Mouse (Mus musculus): Measurements from ENCODE around the gene Chad. TPM values are rescaled to one million over a fixed set of nuclear protein-coding genes. Genes with fewer than 3 reads are reported as not detected.

Gene Chad
- not detected for polyA plus RNA-seq (2015; fragmentation: Illumina TruSeq; extraction: RNeasy Lipid Tissue Mini Kit (QIAGEN cat#74804); ENCODE audit: insufficient read depth, low replicate concordance)

DNA sequence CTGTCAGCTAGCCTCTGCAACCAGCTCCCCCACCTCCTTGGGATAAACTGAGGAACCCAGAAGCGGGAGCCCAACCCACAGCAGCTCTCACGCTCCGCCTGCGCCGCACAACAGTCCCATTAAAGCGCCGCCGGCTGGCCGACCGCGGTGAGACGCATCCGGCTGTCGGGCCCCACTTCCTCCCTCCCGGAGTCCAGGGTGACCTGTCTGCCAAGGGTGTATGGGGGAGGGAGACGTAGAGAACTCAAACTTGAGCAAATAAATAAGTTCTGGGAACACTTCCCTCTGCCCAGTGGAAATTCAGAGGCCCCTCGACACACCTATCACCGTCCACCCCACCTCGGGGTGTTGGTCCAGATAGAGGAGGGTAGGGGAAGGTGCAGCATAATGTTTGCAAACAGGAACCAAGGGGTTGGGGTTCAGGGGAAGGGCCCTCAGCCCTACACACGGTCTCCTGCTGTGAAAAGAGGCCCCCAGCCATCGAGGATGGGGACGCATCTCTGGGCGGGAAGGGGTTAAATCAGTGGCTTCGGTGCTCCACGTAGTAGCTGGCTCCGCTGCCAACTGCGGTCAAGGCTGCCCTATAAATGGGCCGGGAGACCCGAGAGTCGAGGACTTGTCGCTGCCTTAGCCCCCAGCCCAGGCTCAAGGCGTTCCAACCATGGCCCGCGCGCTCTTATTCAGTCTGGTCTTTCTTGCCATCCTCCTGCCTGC lies at the start of gene Chad:
TSS of gene Chad (plus strand) at position 611 of the 714 bp plus-strand sequence.

DNA sequence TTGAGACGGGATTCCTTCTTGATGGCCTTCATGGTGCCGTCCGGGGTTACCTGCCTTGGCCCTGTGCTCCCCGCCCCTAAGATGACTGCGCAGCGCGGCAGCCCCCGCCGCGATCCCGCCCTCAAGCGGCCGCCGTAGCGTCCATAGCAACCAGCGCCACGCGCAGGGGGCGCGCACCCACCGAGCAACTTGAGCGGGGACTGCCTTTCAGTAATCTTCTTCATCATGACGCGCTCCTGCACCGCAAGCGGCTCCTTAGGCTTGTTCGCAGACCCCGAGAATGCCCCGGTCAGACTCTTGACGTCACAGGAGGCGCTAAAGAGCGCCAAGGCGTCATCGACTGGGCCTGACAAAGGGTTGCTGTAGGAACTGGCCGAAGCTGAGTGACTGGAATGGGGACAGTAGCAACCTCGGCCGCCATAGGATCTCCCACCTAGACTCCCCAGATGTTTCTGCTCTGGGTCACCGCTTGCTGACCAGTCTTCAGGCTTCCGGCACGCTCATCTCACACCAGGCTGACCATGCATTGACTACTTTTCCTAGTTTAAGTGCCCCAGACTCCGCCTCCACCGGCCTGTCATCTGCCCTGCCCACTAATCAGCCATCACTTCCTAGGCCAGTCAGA lies 43.5 kb upstream of the Chad start, which contains the start of gene Mycbpap:
TSS of gene Mycbpap (minus strand) at position 524 of the 625 bp plus-strand sequence.

DNA sequence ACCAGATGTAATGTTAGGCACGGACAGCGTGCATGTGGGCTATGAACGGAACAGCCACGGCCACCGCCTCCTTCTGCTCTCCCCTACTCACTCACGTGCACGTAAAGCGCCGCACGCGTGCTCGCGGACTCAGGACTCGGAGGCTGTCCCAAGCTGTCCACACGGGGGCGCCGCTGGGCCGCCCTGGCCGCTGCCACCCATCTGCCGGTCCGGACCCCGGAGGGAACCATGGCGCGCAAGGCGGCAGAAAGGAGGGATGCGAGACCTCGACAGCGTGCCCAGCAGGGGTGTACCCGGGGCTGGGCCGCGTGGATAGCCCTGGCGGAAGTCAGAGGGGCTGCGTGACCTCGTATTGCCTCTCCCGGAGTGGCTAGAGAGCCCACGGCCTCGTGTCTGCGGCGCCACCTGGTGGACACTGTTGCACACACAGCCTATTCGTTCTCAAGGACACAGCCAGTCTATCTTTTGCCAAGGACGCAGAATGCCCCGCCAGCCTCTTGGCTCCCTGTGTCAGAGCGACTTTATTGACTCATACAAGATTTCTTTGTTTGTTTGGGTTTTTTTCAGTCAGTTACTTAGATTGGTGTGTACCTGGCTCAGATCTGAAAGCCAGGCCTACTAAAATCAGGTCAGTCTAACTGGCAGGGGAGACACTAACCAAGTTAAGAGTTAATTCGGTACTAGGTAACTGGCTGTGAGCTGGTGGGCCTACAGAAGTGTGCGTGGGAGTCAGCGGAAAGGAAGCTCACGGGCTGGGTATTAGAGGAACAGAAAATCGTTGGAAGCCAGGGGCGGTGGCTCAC lies 15.8 kb upstream of the Chad start, which contains the start of gene Rsad1:
TSS of gene Rsad1 (minus strand) at position 368 of the 803 bp plus-strand sequence.

DNA sequence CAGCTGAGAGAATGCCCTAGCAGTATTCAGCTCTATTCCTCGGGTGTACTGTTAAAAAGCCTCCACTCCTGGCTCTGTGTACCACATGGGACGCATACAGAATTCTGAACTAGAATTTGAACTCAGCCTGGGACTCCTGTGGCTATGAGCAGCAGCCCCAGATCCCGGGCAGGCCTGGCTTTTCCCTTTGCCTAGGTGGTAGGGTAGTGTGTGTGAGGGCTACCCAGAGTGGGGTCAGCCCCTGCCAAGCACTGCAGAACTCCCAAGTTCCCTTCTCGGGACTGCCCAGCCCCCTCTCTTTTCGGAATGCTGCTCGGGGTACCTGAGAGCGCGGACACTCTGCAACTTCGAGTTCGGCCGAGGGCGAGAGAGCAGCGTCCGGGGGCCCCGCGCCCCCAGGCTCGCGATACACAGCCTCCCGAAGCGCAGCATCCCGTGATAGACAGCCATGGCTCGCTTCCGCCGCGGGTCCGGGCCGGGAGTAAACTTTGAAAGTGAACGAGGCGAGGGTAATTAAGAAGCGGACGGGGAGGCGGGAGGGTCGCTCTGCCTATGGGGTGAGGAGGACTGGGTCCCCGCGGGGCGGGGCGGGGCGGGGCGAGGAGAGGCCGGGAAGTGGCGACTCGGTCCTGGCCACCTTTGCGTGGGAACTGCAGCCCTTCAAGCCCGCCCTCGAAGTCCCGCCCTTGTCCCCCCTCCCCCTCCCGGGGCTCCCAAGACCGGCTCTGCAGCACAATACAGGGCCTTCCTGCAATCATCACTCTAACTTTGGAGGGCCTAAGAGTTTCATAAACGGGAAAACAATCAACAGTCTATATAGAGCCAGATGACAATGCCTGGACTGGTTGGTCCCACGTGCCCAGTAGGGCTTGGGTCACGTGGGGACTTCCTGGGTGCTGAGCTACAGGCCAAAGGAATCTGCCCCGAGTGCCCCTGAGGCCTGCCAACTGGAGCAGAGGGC lies 36.8 kb downstream of the Chad start, which contains the start of gene Acsf2:
TSS of gene Acsf2 (minus strand) at position 551 of the 961 bp plus-strand sequence.

Other genes with a start within 250 kb of the Chad start
- 285 TPM for gene Luc7l3, start 243.1 kb upstream of the Chad start, polyA plus RNA-seq (2015; fragmentation: Illumina TruSeq; extraction: RNeasy Lipid Tissue Mini Kit (QIAGEN cat#74804); ENCODE audit: insufficient read depth, low replicate concordance)
- 64.1 TPM for gene Ankrd40, start 237.0 kb upstream of the Chad start, polyA plus RNA-seq (2015; fragmentation: Illumina TruSeq; extraction: RNeasy Lipid Tissue Mini Kit (QIAGEN cat#74804); ENCODE audit: insufficient read depth, low replicate concordance)
- gene Abcc3, start 172.1 kb upstream of the Chad start, polyA plus RNA-seq (2015; fragmentation: Illumina TruSeq; extraction: RNeasy Lipid Tissue Mini Kit (QIAGEN cat#74804); ENCODE audit: insufficient read depth, low replicate concordance): 15.6 TPM
- 0.76 TPM for gene Cacna1g, start 90.8 kb upstream of the Chad start, polyA plus RNA-seq (2015; fragmentation: Illumina TruSeq; extraction: RNeasy Lipid Tissue Mini Kit (QIAGEN cat#74804); ENCODE audit: insufficient read depth, low replicate concordance)
- gene Spata20, start 78.9 kb upstream of the Chad start, polyA plus RNA-seq (2015; fragmentation: Illumina TruSeq; extraction: RNeasy Lipid Tissue Mini Kit (QIAGEN cat#74804); ENCODE audit: insufficient read depth, low replicate concordance): not detected
- gene Epn3, start 65.1 kb upstream of the Chad start, polyA plus RNA-seq (2015; fragmentation: Illumina TruSeq; extraction: RNeasy Lipid Tissue Mini Kit (QIAGEN cat#74804); ENCODE audit: insufficient read depth, low replicate concordance): not detected
- gene Mycbpap, start 43.3 kb upstream of the Chad start, polyA plus RNA-seq (2015; fragmentation: Illumina TruSeq; extraction: RNeasy Lipid Tissue Mini Kit (QIAGEN cat#74804); ENCODE audit: insufficient read depth, low replicate concordance): 0.18 TPM
- gene Rsad1, start 15.8 kb upstream of the Chad start, polyA plus RNA-seq (2015; fragmentation: Illumina TruSeq; extraction: RNeasy Lipid Tissue Mini Kit (QIAGEN cat#74804); ENCODE audit: insufficient read depth, low replicate concordance): 5.6 TPM
- 46.7 TPM for gene Acsf2, start 36.8 kb downstream of the Chad start, polyA plus RNA-seq (2015; fragmentation: Illumina TruSeq; extraction: RNeasy Lipid Tissue Mini Kit (QIAGEN cat#74804); ENCODE audit: insufficient read depth, low replicate concordance)
- gene Lrrc59, start 64.7 kb downstream of the Chad start, polyA plus RNA-seq (2015; fragmentation: Illumina TruSeq; extraction: RNeasy Lipid Tissue Mini Kit (QIAGEN cat#74804); ENCODE audit: insufficient read depth, low replicate concordance): 50.7 TPM
- gene Mrpl27, start 88.7 kb downstream of the Chad start, polyA plus RNA-seq (2015; fragmentation: Illumina TruSeq; extraction: RNeasy Lipid Tissue Mini Kit (QIAGEN cat#74804); ENCODE audit: insufficient read depth, low replicate concordance): 31.3 TPM
- 1.8 TPM for gene Eme1, start 88.9 kb downstream of the Chad start, polyA plus RNA-seq (2015; fragmentation: Illumina TruSeq; extraction: RNeasy Lipid Tissue Mini Kit (QIAGEN cat#74804); ENCODE audit: insufficient read depth, low replicate concordance)
- gene Xylt2, start 112.5 kb downstream of the Chad start, polyA plus RNA-seq (2015; fragmentation: Illumina TruSeq; extraction: RNeasy Lipid Tissue Mini Kit (QIAGEN cat#74804); ENCODE audit: insufficient read depth, low replicate concordance): 5.5 TPM
- gene Gm11541, start 139.5 kb downstream of the Chad start, polyA plus RNA-seq (2015; fragmentation: Illumina TruSeq; extraction: RNeasy Lipid Tissue Mini Kit (QIAGEN cat#74804); ENCODE audit: insufficient read depth, low replicate concordance): not detected
- not detected for gene Cdc34b, start 176.7 kb downstream of the Chad start, polyA plus RNA-seq (2015; fragmentation: Illumina TruSeq; extraction: RNeasy Lipid Tissue Mini Kit (QIAGEN cat#74804); ENCODE audit: insufficient read depth, low replicate concordance)
- gene Tmem92, start 217.7 kb downstream of the Chad start, polyA plus RNA-seq (2015; fragmentation: Illumina TruSeq; extraction: RNeasy Lipid Tissue Mini Kit (QIAGEN cat#74804); ENCODE audit: insufficient read depth, low replicate concordance): not detected